Mouse (Mus musculus) lung, postnatal 0 days (tissue): ENCODE measurements at regions not wholly inside any gene's neighbourhood (a gene's known extent, or its start where the extent isn't known, plus 50 kb on each side); places are given as distances from the start of the nearest gene placed in this dataset.

Experiments
- CTCF ChIP-seq: IDR thresholded peaks from 2 replicates; pipeline ENCODE4 v1.5.1; 2016; ENCODE audit warnings: antibody characterized with exemption, mild to moderate bottlenecking
- EP300 ChIP-seq: IDR thresholded peaks from 2 replicates; pipeline ENCODE4 v1.6.1; 2016; ENCODE audit warnings: antibody characterized with exemption, mild to moderate bottlenecking, control low read depth

DNA sequence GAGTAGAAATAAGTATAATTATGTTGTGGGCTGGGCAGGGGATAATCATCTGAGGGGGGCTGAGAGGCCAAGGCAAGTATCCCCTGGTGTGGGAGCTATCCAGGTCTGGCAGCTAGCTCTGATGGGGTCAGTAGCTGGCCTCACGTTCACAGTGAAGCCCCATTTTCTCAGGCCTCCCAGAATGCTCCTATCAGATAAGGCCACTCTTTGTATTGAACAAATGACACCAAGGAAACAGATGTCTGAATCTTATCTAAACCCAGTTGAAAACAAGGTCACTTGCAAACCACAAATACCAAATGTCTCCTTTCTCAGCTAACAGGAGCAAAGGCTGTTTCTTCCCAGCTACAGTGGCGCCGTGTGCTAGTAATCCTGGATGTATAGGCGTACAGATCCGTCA, 137.6 kb upstream of the Sp4 start:
- no peak for TF ChIP-seq CTCF
- no peak for TF ChIP-seq EP300
